Mouse (Mus musculus) stomach, embryonic 14.5 days (tissue): ENCODE measurements around the gene Thumpd1. TPM values are rescaled to one million over a fixed set of nuclear protein-coding genes. Genes with fewer than 3 reads are reported as not detected.
A peak's percentile ranks its signal among the peaks of the same experiment; 100 is the strongest.
"Not testable (repeated sequence)": the region's sequence is repeated elsewhere in the genome, so short reads cannot be mapped to it uniquely, and the experiment has no call there.

Source experiments
- ATAC-seq: fragments of 200-750 bp; cut with Nextera tagmentation; 2 replicates; pipeline ENCODE4 v1.8.0; 2017; ENCODE audit warnings: low read depth, moderate TSS enrichment; ENCODE audit not compliant: insufficient number of reproducible peaks, insufficient read depth, low FRiP score
- H3K27ac ChIP-seq: fragments of 300-500 bp; sonication (generic); 2 replicates; pipeline ENCODE4 v1.5.1; 2014; ENCODE audit warnings: mild to moderate bottlenecking, low read length, moderate library complexity, mixed read lengths
- H3K27me3 ChIP-seq: fragments of 300-500 bp; sonication (generic); 2 replicates; pipeline ENCODE4 v1.6.1; 2014; ENCODE audit warnings: low read length, control low read depth, mixed read lengths; ENCODE audit not compliant: control insufficient read depth, insufficient read depth
- H3K36me3 ChIP-seq: fragments of 300-500 bp; sonication (generic); 2 replicates; pipeline ENCODE4 v1.6.1; 2014; ENCODE audit warnings: mild to moderate bottlenecking, control low read depth, low read length, moderate library complexity, mixed read lengths; ENCODE audit not compliant: control insufficient read depth, insufficient read depth
- H3K4me1 ChIP-seq: fragments of 300-500 bp; sonication (generic); 2 replicates; pipeline ENCODE4 v1.6.1; 2014; ENCODE audit warnings: low read length, control low read depth, mixed read lengths; ENCODE audit not compliant: control insufficient read depth, insufficient read depth
- H3K4me2 ChIP-seq: fragments of 300-500 bp; sonication (generic); replicated peaks from 2 replicates; pipeline ENCODE4 v1.6.1; 2014; ENCODE audit warnings: low read depth, low read length, control low read depth
- H3K4me3 ChIP-seq: fragments of 300-500 bp; sonication (generic); 2 replicates; pipeline ENCODE4 v1.5.1; 2014; ENCODE audit warnings: low read depth, low read length, control low read depth
- H3K9ac ChIP-seq: fragments of 300-500 bp; sonication (generic); replicated peaks from 2 replicates; pipeline ENCODE4 v1.6.1; 2014; ENCODE audit warnings: low read depth, mild to moderate bottlenecking, control low read depth, low read length, moderate library complexity, mixed read lengths
- H3K9me3 ChIP-seq: fragments of 300-500 bp; sonication (generic); 2 replicates; pipeline ENCODE4 v1.6.1; 2016; ENCODE audit warnings: low read depth, low read length, control low read depth; ENCODE audit not compliant: control insufficient read depth
- WGBS: fragments of 180-500 bp; shearing (Covaris S2); extraction: QIAGEN DNeasy Blood & Tissue Kit; methylation state at CpG from one replicate; pipeline ENCODE4 v1.1.7; 2014; 5-methylcytosine and 5-hydroxymethylcytosine counted together
- polyA plus RNA-seq: library from polyadenylated mRNA; unstranded; fragments of >200 nt; fragmentation: Nextera tagmentation; extraction: Ambion mirVana; gene quantifications from 2 replicates; pipeline ENCODE4 v1.2.1, GENCODE M21; 2014

Gene Thumpd1
- polyA plus RNA-seq, 1 experiment from 2014 or later: 77.1 TPM

DNA sequence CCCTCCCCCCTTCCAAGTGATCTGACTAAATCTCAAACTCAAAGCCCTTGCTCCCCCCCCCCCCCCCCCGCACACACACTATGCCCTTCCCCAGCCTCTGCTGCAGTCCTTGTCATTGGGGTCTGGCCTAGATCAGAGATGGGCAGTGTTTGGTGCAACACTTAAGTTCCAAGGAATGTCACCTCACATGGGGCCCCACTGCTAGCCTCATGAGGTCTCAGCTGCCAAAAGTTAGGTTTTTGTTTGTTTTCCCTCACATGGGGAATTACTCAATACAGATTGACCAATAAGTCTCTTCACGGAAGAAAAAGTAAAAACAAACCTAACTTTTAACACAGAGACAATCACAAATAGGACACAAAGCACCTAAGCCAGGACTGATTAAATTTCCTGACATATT is 28.2 kb upstream of the Thumpd1 start:
- H3K9ac ChIP-seq: no peak overlapping the region
- 63% methylated on average over 1 of the region's 2 CpGs for whole genome bisulfite sequencing

DNA sequence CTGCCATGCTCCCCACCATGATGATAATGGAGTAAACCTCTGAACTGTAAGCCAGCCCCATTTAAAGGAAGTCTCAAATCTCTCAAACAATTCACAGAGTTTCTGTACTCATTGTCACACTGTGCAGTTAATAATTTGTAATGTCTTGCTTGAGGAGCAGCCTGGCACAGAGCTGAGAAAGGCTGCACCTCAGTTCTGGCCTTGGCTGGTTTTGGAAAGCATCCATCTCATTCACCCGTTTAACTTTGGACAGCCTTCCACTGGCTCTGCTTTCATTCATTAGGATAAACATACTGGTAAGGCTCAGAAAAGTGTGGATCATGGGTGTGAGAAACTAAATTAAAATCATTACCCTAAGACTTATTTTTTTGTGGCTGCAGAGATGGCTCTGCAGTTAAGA is 25.3 kb upstream of the Thumpd1 start:
- no peak overlapping the region for H3K9ac ChIP-seq
- ATAC-seq: no peak
- H3K27me3 ChIP-seq: no peaks in the 10 kb centered on the region
- no peak overlapping the region for H3K27ac ChIP-seq
- no peaks in the 10 kb centered on the region for H3K4me1 ChIP-seq
- H3K4me3 ChIP-seq: no peak overlapping the region
- WGBS: 74% methylated on average over 1 of the region's 1 CpGs
- no peak overlapping the region for H3K4me2 ChIP-seq
- no peaks in the 10 kb centered on the region for H3K36me3 ChIP-seq
- H3K9me3 ChIP-seq: no peaks in the 10 kb centered on the region

More for the DNA sequence above, 28.2 kb upstream of the Thumpd1 start:
- no peak overlapping the region for H3K4me3 ChIP-seq
- H3K36me3 ChIP-seq: no peaks in the 10 kb centered on the region
- no peak overlapping the region for H3K27ac ChIP-seq
- ATAC-seq: no peak
- no peak overlapping the region for H3K4me2 ChIP-seq
- H3K9me3 ChIP-seq: no peaks in the 10 kb centered on the region
- no peaks in the 10 kb centered on the region for H3K4me1 ChIP-seq
- no peaks in the 10 kb centered on the region for H3K27me3 ChIP-seq

DNA sequence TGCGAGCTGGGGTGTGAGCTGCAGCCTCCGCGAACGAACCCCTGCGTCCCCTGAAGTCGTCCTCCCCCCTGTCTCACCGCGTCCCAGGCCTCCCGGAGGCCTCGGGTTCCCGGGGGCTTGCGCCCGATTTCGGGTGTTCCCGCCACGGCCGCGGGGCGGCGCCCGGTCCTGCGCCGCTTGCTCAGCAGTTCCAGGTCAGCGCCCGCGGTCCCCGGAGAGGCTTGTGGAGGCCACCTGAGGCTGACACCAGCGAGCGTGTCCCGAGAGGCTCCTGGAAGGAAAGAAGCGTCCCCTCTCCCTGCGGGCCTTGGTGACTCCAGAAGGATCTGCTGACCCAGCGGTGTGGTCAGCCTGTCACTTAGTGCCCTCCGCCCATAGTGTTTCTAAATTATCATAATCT is 23.7 kb upstream of the Thumpd1 start:
- 9% methylated on average over 34 of the region's 34 CpGs for WGBS
- Histone ChIP-seq H3K4me3 (0 out of 2 replicates have a peak overlapping the region, but pooled peaks have one; percentile 8), H3K27ac (no peak overlapping the region), H3K4me1 (no peaks in the 10 kb centered on the region), H3K27me3 (no peaks in the 10 kb centered on the region), H3K9me3 (no peaks in the 10 kb centered on the region), H3K36me3 (no peaks in the 10 kb centered on the region), H3K4me2 (peak overlapping the region; percentile 33; the same call in 1 of the 2 replicates), H3K9ac (no peak overlapping the region)
- ATAC-seq: peak; percentile 33; the same call in 1 of the 2 replicates

DNA sequence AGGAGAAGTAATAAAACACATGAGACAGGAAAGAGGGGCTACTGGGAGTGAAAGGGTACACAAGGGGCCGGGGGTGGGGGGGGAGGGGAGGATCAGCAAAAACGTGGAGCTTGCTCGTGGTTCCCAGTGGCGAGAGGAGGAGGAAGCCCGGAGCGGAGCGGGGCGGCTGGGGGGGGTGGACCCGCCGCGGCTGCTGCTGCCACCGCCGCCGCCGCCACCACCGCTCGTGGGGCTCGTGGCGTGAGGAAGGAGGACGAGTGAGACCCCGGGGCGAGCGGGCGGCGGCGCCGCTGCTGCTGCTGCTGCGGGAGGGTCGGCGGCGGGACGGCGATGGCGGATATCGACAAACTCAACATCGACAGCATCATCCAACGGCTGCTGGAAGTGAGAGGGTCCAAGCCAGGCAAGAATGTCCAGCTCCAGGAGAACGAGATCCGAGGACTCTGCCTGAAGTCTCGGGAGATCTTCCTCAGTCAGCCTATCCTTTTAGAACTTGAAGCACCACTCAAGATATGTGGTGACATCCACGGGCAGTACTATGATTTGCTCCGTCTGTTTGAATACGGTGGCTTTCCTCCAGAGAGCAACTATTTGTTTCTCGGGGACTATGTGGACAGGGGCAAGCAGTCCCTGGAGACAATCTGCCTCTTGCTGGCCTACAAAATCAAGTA is 19.3 kb upstream of the Thumpd1 start:
- 2% methylated on average over 22 of the region's 44 CpGs for WGBS
- not testable (repeated sequence) for H3K9ac ChIP-seq
- 0 out of 2 replicates have a peak, but pooled peaks have one; percentile 61 for ATAC-seq

DNA sequence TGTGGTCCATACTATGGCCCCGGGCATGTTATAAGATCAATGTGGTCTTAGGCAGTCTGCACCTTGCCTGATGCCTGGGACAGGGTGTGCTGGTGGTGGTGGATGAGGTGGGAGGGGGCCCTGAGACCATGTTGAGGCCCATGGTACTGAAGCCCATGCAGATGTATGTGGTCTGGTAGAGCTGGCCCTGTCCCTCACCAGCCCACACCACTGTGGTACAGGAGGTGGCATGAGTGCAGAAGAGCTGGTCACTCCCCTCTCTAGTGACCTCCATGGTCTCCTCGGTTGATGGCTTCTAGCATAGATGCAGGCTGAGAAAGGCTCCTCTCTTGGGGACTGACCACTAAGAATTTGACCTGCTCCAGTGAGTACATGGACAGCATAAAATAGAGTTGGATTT is 18.3 kb upstream of the Thumpd1 start:
- H3K9me3 ChIP-seq: no peaks in the 10 kb centered on the region
- H3K4me3 ChIP-seq: no peak overlapping the region
- no peak for ATAC-seq
- no peak overlapping the region for H3K27ac ChIP-seq
- no peaks in the 10 kb centered on the region for H3K4me1 ChIP-seq
- no peaks in the 10 kb centered on the region for H3K27me3 ChIP-seq
- H3K9ac ChIP-seq: no peak overlapping the region
- 90% methylated on average over 2 of the region's 2 CpGs for WGBS
- H3K36me3 ChIP-seq: no peaks in the 10 kb centered on the region
- no peak overlapping the region for H3K4me2 ChIP-seq

More for the DNA sequence above, 19.3 kb upstream of the Thumpd1 start:
- H3K4me1 ChIP-seq, H3K27me3 ChIP-seq, H3K36me3 ChIP-seq, H3K27ac ChIP-seq, H3K9me3 ChIP-seq: not testable (repeated sequence)
- H3K4me2 ChIP-seq: peak overlapping the region; percentile 35
- peak overlapping the region; percentile 23 for H3K4me3 ChIP-seq

DNA sequence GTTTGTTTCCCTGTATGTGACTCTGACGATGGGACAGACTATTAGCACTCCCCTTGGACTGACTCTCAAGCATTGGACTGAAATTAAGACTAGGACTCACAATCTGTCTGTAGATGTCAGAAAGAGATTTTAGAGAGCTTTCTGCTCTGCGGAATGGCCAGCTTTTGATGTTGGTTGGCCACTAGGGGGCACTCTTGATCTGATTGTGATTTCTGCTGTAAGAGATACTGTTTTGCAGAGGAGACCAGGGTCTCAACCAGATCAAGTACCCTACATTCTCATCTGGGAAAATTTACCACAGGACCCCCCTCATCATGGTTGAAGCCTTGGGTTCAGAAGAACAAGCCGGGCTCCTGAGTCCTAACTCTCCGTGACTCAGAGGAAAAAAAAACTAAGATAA is 10.7 kb upstream of the Thumpd1 start:
- H3K4me1 ChIP-seq, H3K4me2 ChIP-seq, H3K4me3 ChIP-seq, H3K9ac ChIP-seq, H3K9me3 ChIP-seq, H3K27me3 ChIP-seq, ATAC-seq, H3K36me3 ChIP-seq, H3K27ac ChIP-seq: not testable (repeated sequence)
- 86% methylated on average over 4 of the region's 4 CpGs for WGBS

DNA sequence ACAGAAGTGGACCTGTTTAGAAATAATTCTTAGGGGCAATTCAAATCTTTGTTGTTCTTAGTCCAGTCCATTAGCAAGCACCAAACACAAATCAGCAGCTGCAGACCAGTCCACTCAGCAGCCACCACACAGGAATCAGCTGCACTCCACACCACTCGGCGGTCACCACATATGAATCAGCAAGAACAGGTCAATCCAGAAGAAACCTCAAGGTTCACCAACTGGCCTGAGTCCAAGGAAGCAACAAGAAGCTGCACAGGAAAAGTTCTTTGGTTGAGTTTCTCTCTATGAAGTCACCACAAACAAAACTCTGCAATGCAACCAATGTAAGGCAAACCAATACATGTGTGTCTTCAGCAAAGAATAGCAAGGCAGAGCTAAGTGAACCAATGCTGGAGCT is 7.0 kb upstream of the Thumpd1 start:
- H3K27me3 ChIP-seq: no peaks in the 10 kb centered on the region
- no peak overlapping the region for H3K4me3 ChIP-seq
- no peak overlapping the region for H3K9ac ChIP-seq
- 90% methylated on average over 2 of the region's 2 CpGs for WGBS
- no peaks in the 10 kb centered on the region for H3K4me1 ChIP-seq
- ATAC-seq: no peak
- H3K4me2 ChIP-seq: no peak overlapping the region
- no peak overlapping the region for H3K27ac ChIP-seq
- H3K9me3 ChIP-seq: no peaks in the 10 kb centered on the region
- no peaks in the 10 kb centered on the region for H3K36me3 ChIP-seq

DNA sequence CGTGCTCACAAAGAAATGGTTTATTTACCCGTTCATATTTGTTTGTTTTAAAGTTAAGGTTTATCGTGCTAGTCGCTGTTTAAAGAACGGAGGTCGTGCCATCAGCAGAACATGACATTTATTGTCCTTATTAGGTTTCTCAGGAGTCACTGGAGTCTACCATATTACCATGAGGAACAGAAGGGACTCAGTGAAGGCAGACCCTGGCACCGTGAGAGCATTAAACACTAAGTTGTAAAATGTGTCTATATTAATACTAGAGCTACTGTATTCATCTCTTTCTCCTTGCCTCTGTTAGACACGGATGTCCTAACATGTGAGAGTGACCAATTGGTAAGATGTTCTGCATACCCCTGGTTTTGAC is 331 bp upstream of the Thumpd1 start:
- ATAC-seq: peak; percentile 12; the same call in 1 of the 2 replicates
- peak overlapping the region; percentile 38 for H3K9ac ChIP-seq
- peak overlapping the region; percentile 76 for H3K4me2 ChIP-seq
- peaks cover 4% of the 10 kb centered on the region; the same call in 1 of the 2 replicates for H3K4me1 ChIP-seq
- H3K27ac ChIP-seq: no peak overlapping the region
- no peaks in the 10 kb centered on the region for H3K27me3 ChIP-seq
- peak overlapping the region; percentile 97 for H3K4me3 ChIP-seq
- 12% methylated on average over 8 of the region's 8 CpGs for WGBS
- H3K9me3 ChIP-seq: no peaks in the 10 kb centered on the region
- H3K36me3 ChIP-seq: peaks cover 23% of the 10 kb centered on the region

DNA sequence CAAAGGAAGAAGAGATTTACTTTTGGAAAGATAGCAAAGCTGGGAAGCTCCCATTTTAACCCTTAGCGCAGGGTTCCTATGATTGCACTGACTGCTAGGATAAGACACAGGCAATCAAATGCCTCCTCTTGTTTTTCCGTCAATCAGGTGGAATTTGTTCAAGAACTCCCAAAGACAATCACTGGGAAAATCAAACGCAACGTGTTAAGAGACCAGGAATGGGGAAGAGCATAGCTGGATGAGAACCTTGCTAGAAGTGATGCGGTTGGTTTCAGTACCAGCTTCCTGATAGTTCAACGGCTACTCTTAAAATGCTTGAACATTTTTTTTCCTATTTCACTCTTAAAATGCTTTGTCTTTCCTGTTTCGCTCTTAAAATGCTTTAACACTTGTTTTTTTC is 6.5 kb downstream of the Thumpd1 start:
- no peak overlapping the region for H3K27ac ChIP-seq
- no peaks in the 10 kb centered on the region for H3K4me1 ChIP-seq
- no peak overlapping the region for H3K4me3 ChIP-seq
- no peak for ATAC-seq
- no peak overlapping the region for H3K4me2 ChIP-seq
- no peak overlapping the region for H3K9ac ChIP-seq
- H3K9me3 ChIP-seq: no peaks in the 10 kb centered on the region
- H3K27me3 ChIP-seq: no peaks in the 10 kb centered on the region
- 90% methylated on average over 7 of the region's 7 CpGs for WGBS
- H3K36me3 ChIP-seq: peaks cover 33% of the 10 kb centered on the region
